Mouse (Mus musculus) forebrain, embryonic 11.5 days (tissue): ENCODE data around the gene Scnn1g. TPM values are rescaled to one million over a fixed set of nuclear protein-coding genes. Genes with fewer than 3 reads are reported as not detected.
A peak's percentile ranks its signal among the peaks of the same experiment; 100 is the strongest.

ENCODE experiments used
- ATAC-seq: fragments of 200-750 bp; cut with Nextera tagmentation; replicated peaks from 2 replicates; pipeline ENCODE4 v1.8.0; 2017; ENCODE audit warnings: moderate TSS enrichment; ENCODE audit not compliant: low FRiP score
- DNase-seq: peaks from one replicate; pipeline ENCODE4 v3.0.0-alpha.2; 2017; ENCODE audit warnings: low spot score
- H3K27ac ChIP-seq: fragments of 300-500 bp; sonication (generic); 2 replicates; pipeline ENCODE4 v1.5.1; 2014; ENCODE audit warnings: low read depth, low read length
- H3K27me3 ChIP-seq: fragments of 300-500 bp; sonication (generic); 2 replicates; pipeline ENCODE4 v1.6.1; 2014; ENCODE audit warnings: mild to moderate bottlenecking, low read length, mixed read lengths; ENCODE audit not compliant: control insufficient read depth, insufficient read depth
- H3K36me3 ChIP-seq: fragments of 300-500 bp; sonication (generic); 2 replicates; pipeline ENCODE4 v1.6.1; 2014; ENCODE audit warnings: mild to moderate bottlenecking, low read length, moderate library complexity, mixed read lengths; ENCODE audit not compliant: control insufficient read depth, insufficient read depth
- H3K4me1 ChIP-seq: fragments of 300-500 bp; sonication (generic); replicated peaks from 2 replicates; pipeline ENCODE4 v1.6.1; 2014; ENCODE audit warnings: low read length, mixed read lengths; ENCODE audit not compliant: control insufficient read depth, insufficient read depth
- H3K4me2 ChIP-seq: fragments of 300-500 bp; sonication (generic); 2 replicates; pipeline ENCODE4 v1.6.1; 2014; ENCODE audit warnings: low read depth, mild to moderate bottlenecking, low read length, moderate library complexity, mixed read lengths; ENCODE audit not compliant: severe bottlenecking
- H3K4me3 ChIP-seq: fragments of 300-500 bp; sonication (generic); 2 replicates; pipeline ENCODE4 v1.5.1; 2014; ENCODE audit warnings: low read depth, low read length
- H3K9ac ChIP-seq: fragments of 300-500 bp; sonication (generic); 2 replicates; pipeline ENCODE4 v1.6.1; 2014; ENCODE audit warnings: low read length
- H3K9me3 ChIP-seq: fragments of 300-500 bp; sonication (generic); 2 replicates; pipeline ENCODE4 v1.6.1; 2016; ENCODE audit warnings: low read length, mixed read lengths; ENCODE audit not compliant: control insufficient read depth
- WGBS: fragments of 180-500 bp; shearing (Covaris S2); extraction: QIAGEN DNeasy Blood & Tissue Kit; methylation state at CpG from one replicate; pipeline ENCODE4 v1.1.7; 2014; 5-methylcytosine and 5-hydroxymethylcytosine counted together
- polyA plus RNA-seq: library from polyadenylated mRNA; unstranded; fragments of >200 nt; fragmentation: Nextera tagmentation; extraction: Ambion mirVana; gene quantifications from 2 replicates; pipeline ENCODE4 v1.2.1, GENCODE M21; 2014

The Scnn1g gene
- polyA plus RNA-seq: not detected in 2 replicates

GRCm38 (mm10) chr7:121734171-121734831, at the start of gene Scnn1g:
Scnn1g (plus strand) TSS chr7:121734479.
- DNase-seq: peak; percentile 92
- H3K9me3 ChIP-seq: no peaks in the 10 kb centered on the region

GRCm38 (mm10) chr7:121685140-121685984, 48.9 kb upstream of the Scnn1g start:
- Histone ChIP-seq H3K4me1 (no peaks in the 10 kb centered on the region), H3K9ac (no peak overlapping the region), H3K36me3 (no peaks in the 10 kb centered on the region), H3K27me3 (no peaks in the 10 kb centered on the region), H3K9me3 (no peaks in the 10 kb centered on the region), H3K27ac (no peak overlapping the region), H3K4me2 (no peak overlapping the region), H3K4me3 (no peak overlapping the region)
- 91% methylated on average over 5 of the region's 5 CpGs for WGBS
- no peak for DNase-seq
- ATAC-seq: no peak

More at GRCm38 (mm10) chr7:121734171-121734831, at the start of gene Scnn1g:
- Histone ChIP-seq H3K9ac (no peak within 1 kb of the TSS), H3K27me3 (peaks cover 14% of the 10 kb centered on the region), H3K4me1 (no peaks in the 10 kb centered on the region), H3K4me2 (peak within 1 kb of the TSS; percentile 55), H3K27ac (no peak within 1 kb of the TSS), H3K36me3 (no peaks in the 10 kb centered on the region), H3K4me3 (peak within 1 kb of the TSS; percentile 27)
- under 1% methylated on average over 38 of the region's 38 CpGs for WGBS
- ATAC-seq: peak; percentile 90

- DNase-seq: no peak
Observed at GRCm38 (mm10) chr7:121689338-121689737, 44.9 kb upstream of the Scnn1g start.

GRCm38 (mm10) chr7:121691803-121692202, 42.5 kb upstream of the Scnn1g start:
- no peak overlapping the region for H3K4me3 ChIP-seq
- WGBS: 83% methylated on average over 2 of the region's 2 CpGs
- no peaks in the 10 kb centered on the region for H3K9me3 ChIP-seq
- no peaks in the 10 kb centered on the region for H3K36me3 ChIP-seq
- DNase-seq: no peak
- H3K4me1 ChIP-seq: no peaks in the 10 kb centered on the region
- no peak overlapping the region for H3K27ac ChIP-seq
- no peak for ATAC-seq
- no peak overlapping the region for H3K9ac ChIP-seq
- no peak overlapping the region for H3K4me2 ChIP-seq
- H3K27me3 ChIP-seq: no peaks in the 10 kb centered on the region

More at GRCm38 (mm10) chr7:121689338-121689737, 44.9 kb upstream of the Scnn1g start:
- Histone ChIP-seq H3K9me3 (no peaks in the 10 kb centered on the region), H3K36me3 (no peaks in the 10 kb centered on the region), H3K27me3 (no peaks in the 10 kb centered on the region), H3K9ac (no peak overlapping the region), H3K27ac (no peak overlapping the region), H3K4me3 (no peak overlapping the region), H3K4me1 (no peaks in the 10 kb centered on the region), H3K4me2 (no peak overlapping the region)
- no peak for ATAC-seq

- ATAC-seq: no peak
- Histone ChIP-seq H3K9ac (no peak overlapping the region), H3K36me3 (no peaks in the 10 kb centered on the region), H3K4me3 (no peak overlapping the region), H3K27me3 (no peaks in the 10 kb centered on the region), H3K9me3 (no peaks in the 10 kb centered on the region), H3K4me1 (no peaks in the 10 kb centered on the region), H3K4me2 (no peak overlapping the region), H3K27ac (no peak overlapping the region)
- DNase-seq: no peak
Observed at GRCm38 (mm10) chr7:121697170-121697569, 37.1 kb upstream of the Scnn1g start.

GRCm38 (mm10) chr7:121697574-121697973, 36.7 kb upstream of the Scnn1g start:
- no peak for DNase-seq
- ATAC-seq: no peak
- Histone ChIP-seq H3K27me3 (no peaks in the 10 kb centered on the region), H3K4me1 (no peaks in the 10 kb centered on the region), H3K27ac (no peak overlapping the region), H3K4me3 (no peak overlapping the region), H3K36me3 (no peaks in the 10 kb centered on the region), H3K9me3 (no peaks in the 10 kb centered on the region), H3K4me2 (no peak overlapping the region), H3K9ac (no peak overlapping the region)
- WGBS: 67% methylated on average over 1 of the region's 1 CpGs

GRCm38 (mm10) chr7:121699218-121699617, 35.1 kb upstream of the Scnn1g start:
- no peaks in the 10 kb centered on the region for H3K4me1 ChIP-seq
- no peak for ATAC-seq
- no peak for DNase-seq
- no peak overlapping the region for H3K4me3 ChIP-seq
- H3K9me3 ChIP-seq: no peaks in the 10 kb centered on the region
- H3K9ac ChIP-seq: no peak overlapping the region
- H3K4me2 ChIP-seq: no peak overlapping the region
- no peaks in the 10 kb centered on the region for H3K27me3 ChIP-seq
- no peaks in the 10 kb centered on the region; the same call in 1 of the 2 replicates for H3K36me3 ChIP-seq
- no peak overlapping the region for H3K27ac ChIP-seq

- no peak for ATAC-seq
- Histone ChIP-seq H3K4me2 (no peak overlapping the region), H3K27ac (no peak overlapping the region), H3K4me3 (no peak overlapping the region), H3K9me3 (no peaks in the 10 kb centered on the region), H3K36me3 (no peaks in the 10 kb centered on the region; the same call in 1 of the 2 replicates), H3K9ac (no peak overlapping the region), H3K4me1 (no peaks in the 10 kb centered on the region; the same call in 1 of the 2 replicates), H3K27me3 (no peaks in the 10 kb centered on the region)
- WGBS: 92% methylated on average over 3 of the region's 3 CpGs
- DNase-seq: no peak
Observed at GRCm38 (mm10) chr7:121700480-121700879, 33.8 kb upstream of the Scnn1g start.
